Mouse (Mus musculus) embryonic facial prominence, embryonic 14.5 days (tissue): Measurements from ENCODE around the gene Reep6. TPM values are rescaled to one million over a fixed set of nuclear protein-coding genes. Genes with fewer than 3 reads are reported as not detected.

Experiments used
- ATAC-seq: fragments of 200-750 bp; cut with Nextera tagmentation; 2 replicates; pipeline ENCODE4 v1.8.0; 2017; ENCODE audit warnings: low read depth, moderate number of reproducible peaks, moderate TSS enrichment
- DNase-seq: peaks from one replicate; pipeline ENCODE4 v3.0.0-alpha.2; 2015; ENCODE audit warnings: low spot score
- H3K27ac ChIP-seq: fragments of 300-500 bp; sonication (generic); replicated peaks from 2 replicates; pipeline ENCODE4 v1.5.1; 2014; ENCODE audit warnings: low read depth, mild to moderate bottlenecking, low read length, moderate library complexity
- H3K27me3 ChIP-seq: fragments of 300-500 bp; sonication (generic); replicated peaks from 2 replicates; pipeline ENCODE4 v1.6.1; 2014; ENCODE audit warnings: low read length; ENCODE audit not compliant: control insufficient read depth, insufficient read depth
- H3K36me3 ChIP-seq: fragments of 300-500 bp; sonication (generic); 2 replicates; pipeline ENCODE4 v1.6.1; 2014; ENCODE audit warnings: low read length, mixed read lengths; ENCODE audit not compliant: control insufficient read depth, insufficient read depth
- H3K4me1 ChIP-seq: fragments of 300-500 bp; sonication (generic); 2 replicates; pipeline ENCODE4 v1.6.1; 2014; ENCODE audit warnings: antibody characterized with exemption, low read length; ENCODE audit not compliant: control insufficient read depth, insufficient read depth
- H3K4me2 ChIP-seq: fragments of 300-500 bp; sonication (generic); 2 replicates; pipeline ENCODE4 v1.6.1; 2014; ENCODE audit warnings: low read depth, mild to moderate bottlenecking, low read length, moderate library complexity, mixed read lengths
- H3K4me3 ChIP-seq: fragments of 300-500 bp; sonication (generic); 2 replicates; pipeline ENCODE4 v1.5.1; 2014; ENCODE audit warnings: low read depth, mild to moderate bottlenecking, low read length
- H3K9ac ChIP-seq: fragments of 300-500 bp; sonication (generic); 2 replicates; pipeline ENCODE4 v1.6.1; 2014; ENCODE audit warnings: low read depth, mild to moderate bottlenecking, low read length, moderate library complexity, mixed read lengths
- H3K9me3 ChIP-seq: fragments of 300-500 bp; sonication (generic); 2 replicates; pipeline ENCODE4 v1.6.1; 2016; ENCODE audit warnings: low read length; ENCODE audit not compliant: control insufficient read depth
- WGBS: fragments of 180-500 bp; shearing (Covaris S2); extraction: QIAGEN DNeasy Blood & Tissue Kit; methylation state at CpG from one replicate; pipeline ENCODE4 v1.1.7; 2014; 5-methylcytosine and 5-hydroxymethylcytosine counted together
- polyA plus RNA-seq: library from polyadenylated mRNA; unstranded; fragments of >200 nt; fragmentation: Nextera tagmentation; extraction: Ambion mirVana; gene quantifications from 2 replicates; pipeline ENCODE4 v1.2.1, GENCODE M21; 2014

Gene Reep6
- polyA plus RNA-seq, 1 experiment from 2014 or later = 5.6 TPM

- H3K9me3 ChIP-seq = no peaks in the 10 kb centered on the region
- H3K4me2 ChIP-seq = peak overlapping the region; percentile 35; the same call in 1 of the 2 replicates
- H3K4me3 ChIP-seq = peak overlapping the region; percentile 15
- H3K4me1 ChIP-seq = no peaks in the 10 kb centered on the region
- DNase-seq = peak; percentile 78
- H3K27me3 ChIP-seq = peaks cover 45% of the 10 kb centered on the region
- ATAC-seq = peak; percentile 62; the same call in 1 of the 2 replicates
- peak overlapping the region; percentile 45 for H3K9ac ChIP-seq
- WGBS = 5% methylated on average over 26 of the region's 26 CpGs
- H3K36me3 ChIP-seq = peaks cover 14% of the 10 kb centered on the region
- no peak overlapping the region; the same call in 1 of the 2 replicates for H3K27ac ChIP-seq
Measured at GRCm38 (mm10) chr10:80298571-80299281, 31.0 kb upstream of the Reep6 start.

GRCm38 (mm10) chr10:80299301-80299700, 30.5 kb upstream of the Reep6 start:
- H3K9ac ChIP-seq = peak overlapping the region; percentile 45
- ATAC-seq = no peak
- H3K4me3 ChIP-seq = peak overlapping the region; percentile 15
- H3K27ac ChIP-seq = no peak overlapping the region; the same call in 1 of the 2 replicates
- H3K27me3 ChIP-seq = peaks cover 47% of the 10 kb centered on the region
- no peaks in the 10 kb centered on the region for H3K4me1 ChIP-seq
- peak overlapping the region; percentile 36; the same call in 1 of the 2 replicates for H3K4me2 ChIP-seq
- no peaks in the 10 kb centered on the region for H3K9me3 ChIP-seq
- WGBS = 9% methylated on average over 15 of the region's 15 CpGs
- DNase-seq = no peak
- H3K36me3 ChIP-seq = peaks cover 9% of the 10 kb centered on the region

GRCm38 (mm10) chr10:80299824-80300223, 29.9 kb upstream of the Reep6 start:
- ATAC-seq = no peak
- Histone ChIP-seq H3K4me3 (peak overlapping the region; percentile 14; the same call in 1 of the 2 replicates), H3K36me3 (peaks cover 4% of the 10 kb centered on the region), H3K9ac (peak overlapping the region; percentile 48; the same call in 1 of the 2 replicates), H3K27ac (no peak overlapping the region; the same call in 1 of the 2 replicates), H3K4me1 (no peaks in the 10 kb centered on the region), H3K27me3 (peaks cover 52% of the 10 kb centered on the region), H3K9me3 (no peaks in the 10 kb centered on the region), H3K4me2 (peak overlapping the region; percentile 36; the same call in 1 of the 2 replicates)
- 53% methylated on average over 10 of the region's 10 CpGs for WGBS
- no peak for DNase-seq

GRCm38 (mm10) chr10:80300672-80301181, 29.0 kb upstream of the Reep6 start:
- H3K27me3 ChIP-seq = peaks cover 58% of the 10 kb centered on the region
- peak overlapping the region; percentile 36 for H3K4me2 ChIP-seq
- H3K36me3 ChIP-seq = 0 out of 2 replicates have a peak, but pooled peaks cover 1% of the 10 kb centered on the region
- ATAC-seq = no peak; the same call in 1 of the 2 replicates
- no peak overlapping the region for H3K27ac ChIP-seq
- WGBS = 23% methylated on average over 11 of the region's 11 CpGs
- no peaks in the 10 kb centered on the region for H3K4me1 ChIP-seq
- peak; percentile 40 for DNase-seq
- H3K9ac ChIP-seq = peak overlapping the region; percentile 30; the same call in 1 of the 2 replicates
- H3K4me3 ChIP-seq = peak overlapping the region; percentile 22; the same call in 1 of the 2 replicates
- H3K9me3 ChIP-seq = no peaks in the 10 kb centered on the region

- H3K36me3 ChIP-seq = 0 out of 2 replicates have a peak, but pooled peaks cover 6% of the 10 kb centered on the region
- ATAC-seq (no peak), DNase-seq (no peak)
- peak overlapping the region; percentile 36 for H3K4me2 ChIP-seq
- no peak overlapping the region for H3K27ac ChIP-seq
- peaks cover 58% of the 10 kb centered on the region for H3K27me3 ChIP-seq
- H3K9me3 ChIP-seq = no peaks in the 10 kb centered on the region
- H3K9ac ChIP-seq = peak overlapping the region; percentile 30; the same call in 1 of the 2 replicates
- no peaks in the 10 kb centered on the region for H3K4me1 ChIP-seq
- peak overlapping the region; percentile 22; the same call in 1 of the 2 replicates for H3K4me3 ChIP-seq
- 74% methylated on average over 9 of the region's 10 CpGs for WGBS
Measured at GRCm38 (mm10) chr10:80301256-80302081, 28.3 kb upstream of the Reep6 start.

- no peaks in the 10 kb centered on the region for H3K4me1 ChIP-seq
- DNase-seq = no peak
- peak overlapping the region; percentile 36 for H3K4me2 ChIP-seq
- peaks cover 58% of the 10 kb centered on the region for H3K27me3 ChIP-seq
- H3K27ac ChIP-seq = no peak overlapping the region
- ATAC-seq = no peak
- H3K36me3 ChIP-seq = 0 out of 2 replicates have a peak, but pooled peaks cover 8% of the 10 kb centered on the region
- no peaks in the 10 kb centered on the region for H3K9me3 ChIP-seq
- 54% methylated on average over 5 of the region's 5 CpGs for WGBS
- peak overlapping the region; percentile 37; the same call in 1 of the 2 replicates for H3K9ac ChIP-seq
- no peak overlapping the region for H3K4me3 ChIP-seq
Measured at GRCm38 (mm10) chr10:80302082-80302355, 27.7 kb upstream of the Reep6 start.

- Histone ChIP-seq H3K9ac (peak overlapping the region; percentile 37; the same call in 1 of the 2 replicates), H3K27me3 (peaks cover 58% of the 10 kb centered on the region), H3K4me2 (peak overlapping the region; percentile 36), H3K4me3 (no peak overlapping the region), H3K4me1 (no peaks in the 10 kb centered on the region), H3K36me3 (0 out of 2 replicates have a peak, but pooled peaks cover 8% of the 10 kb centered on the region), H3K27ac (no peak overlapping the region), H3K9me3 (no peaks in the 10 kb centered on the region)
- ATAC-seq (0 out of 2 replicates have a peak, but pooled peaks have one; percentile 7), DNase-seq (peak; percentile 59)
- 11% methylated on average over 7 of the region's 9 CpGs for WGBS
Measured at GRCm38 (mm10) chr10:80302471-80302881, 27.3 kb upstream of the Reep6 start.

- Histone ChIP-seq H3K4me2 (no peak overlapping the region), H3K9me3 (no peaks in the 10 kb centered on the region), H3K36me3 (peaks cover 26% of the 10 kb centered on the region; the same call in 1 of the 2 replicates), H3K27ac (no peak overlapping the region), H3K9ac (0 out of 2 replicates have a peak overlapping the region, but pooled peaks have one; percentile 5), H3K4me3 (no peak overlapping the region), H3K27me3 (peaks cover 50% of the 10 kb centered on the region), H3K4me1 (no peaks in the 10 kb centered on the region)
- 27% methylated on average over 10 of the region's 12 CpGs for WGBS
- ATAC-seq (no peak), DNase-seq (no peak)
Measured at GRCm38 (mm10) chr10:80304458-80304857, 25.3 kb upstream of the Reep6 start.
